Mouse (Mus musculus) granulocyte monocyte progenitor cell, adult 5-6 weeks (primary cell): ENCODE measurements around the gene Cfap74. TPM values are rescaled to one million over a fixed set of nuclear protein-coding genes. Genes with fewer than 3 reads are reported as not detected.
"Not testable (repeated sequence)": the region's sequence is repeated elsewhere in the genome, so short reads cannot be mapped to it uniquely, and the experiment has no call there.

ENCODE experiments used
- ATAC-seq: replicated peaks from 2 replicates; pipeline ENCODE4 v1.8.0; 2016; ENCODE audit warnings: mild to moderate bottlenecking, moderate TSS enrichment, inconsistent platforms; ENCODE audit not compliant: poor library complexity, severe bottlenecking
- total RNA-seq, 2 experiments: library from RNA; stranded (forward) in 1 of 2; stranded (reverse) in 1 of 2; fragments of 200-712, 200-1000 nt in 1 of 2; fragments of >200 nt in 1 of 2; fragmentation: Nextera tagmentation in 1 of 2; gene quantifications; 2 replicates each; pipeline ENCODE4 v1.2.3; 2014 to 2017

Cfap74 gene
- total RNA-seq, 2 experiments from 2014 or later = not detected

DNA sequence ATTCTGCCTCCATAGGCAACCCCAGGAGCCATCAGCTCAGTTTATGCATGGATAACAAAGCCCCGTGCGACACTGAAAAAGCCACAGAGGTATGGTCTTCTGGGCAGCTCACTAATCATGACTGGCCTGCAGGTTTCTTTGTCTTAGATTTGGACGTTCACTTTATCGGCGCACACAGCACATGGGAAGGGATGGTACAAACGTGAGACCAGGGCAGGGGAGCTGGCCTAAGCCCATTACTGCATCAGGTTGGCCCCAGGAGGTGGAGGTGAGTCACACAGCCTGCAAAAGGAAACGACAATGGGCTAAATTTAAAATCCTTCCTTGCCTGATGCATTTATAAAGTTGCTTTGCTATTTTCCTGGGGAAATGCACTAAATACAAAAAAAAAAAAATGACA is 7.9 kb upstream of the Cfap74 start:
- no peak for ATAC-seq

DNA sequence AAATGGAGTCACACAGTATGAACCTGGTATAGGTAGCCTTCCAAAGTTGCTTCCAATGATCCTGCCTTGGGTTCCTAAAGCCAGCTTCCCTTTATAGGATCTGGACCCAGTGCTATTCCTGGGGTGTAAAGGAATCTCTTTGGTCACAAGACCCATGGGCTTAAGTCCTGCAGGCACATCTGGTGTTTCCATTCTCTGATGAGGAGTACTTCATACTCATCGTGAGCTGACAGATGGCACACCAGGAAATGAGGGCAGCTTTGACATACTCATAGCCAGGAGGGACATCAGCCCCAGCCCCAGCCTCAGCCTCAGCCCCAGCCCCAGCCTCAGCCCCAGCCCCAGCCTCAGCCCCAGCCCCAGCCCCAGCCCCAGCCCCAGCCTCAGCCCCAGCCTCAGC is 6.5 kb upstream of the Cfap74 start:
- no peak for ATAC-seq

DNA sequence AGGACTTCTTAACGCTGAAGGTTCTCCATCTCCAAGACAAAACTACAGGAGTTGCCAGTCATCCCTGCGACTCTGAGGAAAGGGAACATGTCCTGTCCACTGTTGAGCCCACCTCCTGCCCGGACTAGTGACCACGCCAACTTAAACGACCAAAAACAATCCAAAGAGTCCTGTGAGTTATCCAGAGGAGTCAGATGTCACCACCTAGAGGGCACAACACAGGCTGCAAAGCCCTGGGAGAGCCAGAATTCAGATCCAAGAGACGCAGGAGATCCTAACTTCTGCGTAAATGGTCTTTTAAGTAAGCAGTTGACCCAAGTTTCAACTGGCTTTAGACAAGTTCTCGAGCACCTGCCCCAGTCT is 314 bp upstream of the Cfap74 start:
- ATAC-seq = no peak

DNA sequence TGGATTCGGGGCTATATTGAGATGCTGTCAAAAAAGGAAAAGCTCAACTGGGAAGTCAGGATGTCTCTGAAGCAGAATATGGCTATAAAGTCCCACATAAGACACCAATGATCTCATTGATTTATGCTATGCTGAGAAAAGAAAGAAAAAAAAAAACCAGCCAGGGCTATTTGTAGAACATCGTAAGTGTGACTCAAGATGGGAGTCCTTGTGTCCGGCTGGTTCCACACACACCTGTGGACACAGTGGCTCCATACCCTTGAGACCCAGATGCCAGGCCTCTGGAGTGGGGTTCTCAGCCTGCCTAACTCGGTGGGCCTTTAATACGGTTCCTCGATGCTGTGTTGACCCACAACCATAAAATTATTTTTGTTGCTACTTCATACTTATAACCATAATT is 3.1 kb downstream of the Cfap74 start:
- ATAC-seq = no peak

DNA sequence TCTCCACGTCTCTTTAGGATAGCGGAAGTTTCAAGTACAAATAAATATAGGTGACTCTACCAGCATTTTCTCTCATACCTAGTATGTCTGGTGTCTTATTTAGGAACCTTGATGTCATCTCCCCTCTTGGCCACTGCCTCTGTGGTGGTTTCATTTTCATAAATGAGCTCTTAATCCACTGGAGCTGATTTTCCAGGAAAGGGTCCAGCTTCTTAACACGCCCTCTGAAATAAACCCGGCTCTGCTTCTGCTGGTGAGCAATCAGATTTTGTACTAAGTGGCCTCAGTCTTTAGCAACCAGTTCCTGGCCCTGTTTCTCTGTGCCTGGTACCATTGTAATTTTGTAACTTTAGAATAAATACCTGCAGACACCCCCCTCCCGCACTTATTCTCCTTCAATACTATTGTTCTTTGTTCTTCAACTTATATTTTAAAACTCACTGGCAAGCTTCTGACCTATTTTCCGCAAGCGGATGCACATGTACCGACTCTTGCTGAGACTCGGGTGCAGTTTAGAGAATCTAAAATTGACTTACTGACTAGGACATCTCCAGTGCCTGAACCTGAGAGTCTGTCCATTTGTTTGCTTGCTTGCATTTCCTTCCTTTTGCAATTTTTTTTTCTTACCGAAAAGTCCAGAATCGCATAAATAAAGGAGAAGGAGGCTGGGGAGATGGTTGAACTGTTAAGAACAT is 4.8 kb downstream of the Cfap74 start:
- no peak for ATAC-seq

DNA sequence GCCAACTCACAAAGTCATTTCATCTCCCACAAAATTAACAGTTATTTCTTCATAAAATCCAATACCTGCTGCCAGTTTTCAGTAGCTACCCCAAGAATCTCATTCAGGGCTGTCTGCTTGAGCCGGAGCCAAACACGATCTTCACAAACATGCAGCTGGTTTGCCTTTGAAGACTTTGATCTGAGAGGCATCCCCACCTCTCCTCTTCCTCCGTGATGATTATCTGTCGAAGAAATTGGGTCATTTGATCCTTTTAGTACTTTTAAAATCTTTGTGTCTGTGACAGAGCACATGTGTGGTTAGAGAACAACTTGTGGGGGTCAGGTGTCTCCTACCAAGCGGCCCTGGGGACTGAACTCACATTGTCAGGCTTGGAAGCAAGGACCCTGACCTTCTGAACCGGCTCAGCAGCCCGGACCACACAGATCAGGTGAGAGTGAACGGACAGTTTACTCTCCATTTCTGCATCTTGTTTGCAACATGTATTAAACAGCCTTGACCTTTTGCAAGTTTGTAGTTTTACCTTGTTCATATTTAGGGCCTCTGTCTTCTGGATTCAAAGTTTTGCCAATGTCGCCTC is 5.8 kb downstream of the Cfap74 start:
- no peak for ATAC-seq

DNA sequence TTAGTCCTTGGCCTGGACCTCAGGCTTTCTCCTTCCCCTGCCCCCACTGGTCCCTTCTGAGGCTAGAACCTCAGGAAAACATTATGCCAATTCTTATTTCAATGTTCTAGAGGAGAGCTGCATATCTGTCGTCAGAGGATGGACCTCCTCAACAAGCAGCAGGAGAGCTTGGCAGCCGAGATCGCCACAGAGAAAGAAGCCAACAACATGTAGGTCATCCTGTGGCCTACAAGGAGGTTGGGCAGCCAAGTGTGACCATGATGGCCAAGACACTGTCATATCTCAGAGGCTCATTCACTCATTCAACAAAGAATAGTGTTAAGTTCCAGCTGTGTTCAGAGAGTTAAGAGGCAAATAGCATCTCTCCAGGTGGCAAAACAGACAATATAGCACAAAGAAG is 11.1 kb downstream of the Cfap74 start:
- no peak for ATAC-seq

DNA sequence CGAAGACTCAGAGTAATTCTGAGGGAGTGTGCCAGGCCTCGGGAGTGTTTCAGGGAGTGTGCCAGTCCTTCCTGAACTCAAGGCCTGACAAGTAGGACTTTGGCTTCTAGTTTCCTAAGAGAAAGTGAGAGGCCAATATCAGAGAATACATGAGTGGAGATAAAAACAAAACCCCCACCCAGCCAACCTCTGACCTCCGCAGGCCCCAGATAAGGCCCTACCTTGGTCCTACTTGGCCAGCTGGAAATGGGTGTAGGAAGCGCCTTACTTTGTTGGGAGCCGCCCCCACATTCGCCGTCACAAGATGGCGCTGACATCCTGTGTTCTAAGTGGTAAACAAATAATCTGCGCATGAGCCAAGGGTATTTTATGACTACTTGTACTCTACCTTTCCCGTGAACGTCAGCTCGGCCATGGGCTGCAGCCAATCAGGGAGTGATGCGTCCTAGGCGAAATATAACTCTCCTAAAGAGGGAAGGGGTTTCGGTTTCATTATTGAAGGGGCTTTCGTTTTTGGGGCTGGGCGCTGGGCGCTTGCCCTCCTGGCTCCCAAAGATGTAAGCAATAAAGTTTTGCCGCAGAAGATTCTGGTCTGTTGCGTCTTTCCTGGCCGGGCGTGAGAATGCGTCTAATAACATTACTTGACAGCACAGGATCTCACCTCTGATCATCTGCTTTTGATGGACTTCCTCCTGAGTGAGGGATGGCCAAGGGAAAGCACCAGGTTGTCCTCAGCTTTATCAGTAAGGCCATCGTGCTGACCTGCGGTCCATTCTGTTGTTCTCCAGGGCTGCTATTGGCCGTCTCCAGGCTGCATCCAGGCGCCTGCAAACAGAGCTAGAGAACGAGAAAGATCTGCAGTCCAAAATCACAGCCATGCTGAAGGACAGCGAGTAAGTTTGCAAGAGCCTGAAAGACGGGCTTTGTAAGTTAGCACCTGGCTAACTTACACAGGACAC is 12.7 kb downstream of the Cfap74 start:
- not testable (repeated sequence) for ATAC-seq

DNA sequence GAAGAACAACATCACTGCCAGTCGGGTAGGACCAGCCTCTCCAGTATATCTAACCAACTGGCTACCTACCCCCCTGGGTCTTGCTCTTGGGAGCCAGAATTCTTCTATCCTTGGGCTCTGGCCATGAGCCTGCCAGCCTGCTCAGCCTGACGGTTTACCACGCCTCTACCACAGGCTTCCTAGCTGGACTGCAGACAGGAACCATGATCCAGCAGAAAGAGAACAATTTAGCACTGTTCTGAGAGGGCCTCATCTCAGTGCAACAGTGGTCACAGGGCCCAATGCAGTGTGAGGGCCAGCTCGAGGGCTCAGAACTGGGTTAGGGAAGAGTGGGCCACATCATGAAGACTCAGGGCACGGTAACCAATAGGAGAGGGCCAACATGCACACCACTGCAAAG is 15.0 kb downstream of the Cfap74 start:
- no peak for ATAC-seq

DNA sequence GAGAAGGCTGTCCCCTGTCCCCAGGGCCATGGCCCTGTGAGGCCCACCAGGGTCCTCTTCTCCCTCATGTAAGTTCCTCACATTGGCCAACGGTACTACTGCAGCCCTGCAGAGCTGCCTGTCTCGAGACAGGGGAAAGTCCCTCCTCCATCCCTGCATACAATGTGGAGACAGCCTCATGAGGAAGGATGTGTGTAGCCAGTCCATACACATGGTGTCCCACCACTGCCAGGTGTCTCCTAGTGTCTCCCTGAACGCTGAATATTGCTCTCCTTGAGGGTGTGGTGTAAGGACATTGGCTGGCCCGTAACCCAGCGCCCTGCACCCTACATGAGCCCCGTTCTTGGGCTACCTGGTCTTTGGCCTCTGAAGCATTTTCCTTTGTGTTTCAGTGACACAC is 17.3 kb downstream of the Cfap74 start:
- peak; percentile 34 for ATAC-seq

DNA sequence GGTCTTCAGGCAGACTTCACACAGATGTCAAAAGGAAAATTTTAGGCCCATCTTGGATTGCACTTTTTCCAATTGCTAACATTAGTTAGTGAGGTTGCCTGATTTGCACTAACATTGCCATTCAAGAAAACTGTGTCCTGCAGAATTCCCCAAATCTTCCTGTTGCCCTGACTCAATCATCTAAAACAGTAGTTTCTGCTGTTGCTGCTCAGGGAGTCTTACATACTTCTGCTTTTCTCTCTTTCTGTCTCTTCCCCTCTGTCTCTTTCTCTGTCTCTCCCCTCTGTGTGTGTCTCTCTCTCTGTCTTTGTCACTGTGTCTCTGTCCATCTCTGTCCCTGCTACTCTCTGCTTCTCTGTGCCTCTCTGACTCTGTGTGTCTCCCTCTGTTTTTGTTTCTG is 19.5 kb downstream of the Cfap74 start:
- ATAC-seq = no peak

DNA sequence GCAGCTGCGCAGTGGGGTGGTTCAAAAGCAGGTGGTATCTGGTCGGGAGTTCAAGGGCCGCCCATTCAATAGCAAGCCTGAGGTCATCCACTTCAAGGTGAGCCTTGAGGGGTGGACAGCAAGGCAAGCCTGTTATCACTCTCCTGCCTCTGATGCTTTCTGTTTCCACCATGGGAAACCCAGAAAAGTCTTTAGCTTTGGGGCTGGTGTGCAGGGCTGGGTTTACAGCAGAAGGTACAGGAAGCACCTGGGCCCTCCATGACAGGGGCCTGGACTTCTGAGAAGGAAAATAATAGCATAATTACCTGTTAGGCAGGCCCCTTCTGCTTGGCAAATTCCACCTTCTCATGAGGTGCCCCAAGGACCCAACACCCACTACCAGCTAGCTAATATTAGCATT is 20.2 kb downstream of the Cfap74 start:
- no peak for ATAC-seq

DNA sequence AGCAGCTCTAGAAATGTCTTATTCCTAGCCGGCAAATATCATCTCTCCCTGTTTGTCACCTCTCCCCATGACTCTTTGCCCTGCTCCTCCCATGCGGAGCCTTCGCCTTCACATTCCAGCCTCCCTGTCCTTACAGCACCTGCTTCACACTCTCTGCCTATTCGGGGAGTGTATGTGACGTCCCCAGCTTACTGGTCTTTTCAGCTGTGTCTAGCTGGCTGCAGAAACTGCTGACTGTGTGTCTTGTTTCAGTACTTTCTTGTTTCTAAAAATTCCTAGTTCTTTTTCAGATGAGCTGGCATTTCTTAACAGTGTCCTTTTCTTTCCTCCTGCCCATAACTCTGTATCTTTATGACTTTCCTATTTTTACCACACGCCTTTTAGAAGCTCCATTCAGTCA is 23.4 kb downstream of the Cfap74 start:
- ATAC-seq = no peak

DNA sequence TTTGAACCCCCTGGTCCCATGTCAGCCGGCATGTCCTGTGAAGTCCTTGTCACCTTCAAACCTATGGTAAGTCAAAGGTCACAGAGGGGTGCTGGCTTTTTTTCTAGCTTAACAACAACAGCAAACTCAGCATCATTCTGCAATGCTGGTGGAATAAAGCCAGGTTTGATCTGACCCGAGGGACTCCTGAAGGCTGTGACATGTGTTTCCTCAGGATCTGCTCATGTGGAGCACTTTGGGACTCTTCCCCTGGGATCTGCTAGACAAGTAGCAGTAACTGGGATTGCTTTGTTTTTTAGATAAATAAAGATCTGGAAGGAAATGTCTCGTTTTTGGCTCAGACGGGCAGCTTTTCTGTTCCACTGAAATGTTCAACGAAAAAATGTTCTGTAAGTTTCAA is 25.0 kb downstream of the Cfap74 start:
- ATAC-seq = no peak

DNA sequence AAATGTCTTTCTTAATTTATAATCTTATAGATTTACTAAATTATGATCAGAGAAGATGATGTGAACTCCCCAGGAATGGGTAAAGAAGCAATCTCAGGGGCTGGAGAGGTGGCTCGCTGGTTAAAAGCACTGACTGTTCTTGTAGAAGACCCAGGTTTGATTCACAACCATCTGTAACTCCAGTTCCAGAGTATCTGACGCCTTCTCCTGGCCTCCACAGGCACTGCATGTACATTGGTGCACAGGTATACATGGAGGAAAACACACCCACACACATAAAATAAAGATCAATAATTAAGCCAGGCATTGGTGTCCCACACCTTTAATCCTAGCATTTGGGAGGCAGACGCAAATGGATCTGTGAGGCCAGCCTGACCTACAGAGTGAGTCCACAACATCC is 33.8 kb downstream of the Cfap74 start:
- ATAC-seq = no peak

DNA sequence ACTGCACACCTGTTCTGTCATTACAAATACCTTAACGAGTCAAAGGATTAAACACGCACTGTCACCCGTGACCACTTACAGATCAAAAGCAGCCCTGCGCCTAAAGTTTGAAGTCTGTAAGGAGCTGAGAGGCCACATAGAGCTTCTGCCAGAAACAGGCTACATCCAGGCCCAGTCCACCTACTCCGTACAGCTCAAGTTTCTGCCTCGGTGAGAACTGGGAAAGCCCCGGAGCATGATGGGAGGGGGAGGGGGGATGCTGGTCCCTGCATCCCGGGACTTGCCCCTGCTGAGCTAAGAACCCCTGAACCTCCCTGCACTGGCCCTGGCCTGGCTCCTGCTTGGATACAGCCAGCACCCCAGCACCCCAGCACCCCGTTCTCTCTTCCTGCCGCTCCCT is 42.6 kb downstream of the Cfap74 start:
- ATAC-seq = no peak

DNA sequence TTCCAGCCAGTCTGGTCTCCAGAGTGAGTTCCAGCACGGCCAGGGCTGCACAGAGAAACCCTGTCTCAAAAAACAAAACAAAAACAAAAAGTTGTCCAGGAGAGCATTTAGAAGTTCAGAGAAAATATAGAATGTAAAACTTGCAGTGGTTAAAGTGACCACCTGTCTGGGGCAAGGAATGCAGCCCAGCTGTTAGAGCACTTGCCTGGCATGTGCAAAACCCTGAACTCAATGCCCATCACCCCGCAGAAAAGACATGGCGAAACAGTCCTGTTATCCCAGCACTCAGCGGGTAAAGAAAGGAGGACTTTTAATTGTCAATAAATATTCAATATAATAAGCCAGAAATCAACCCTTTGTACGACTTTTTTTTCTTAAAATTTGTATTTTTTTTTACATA is 49.6 kb downstream of the Cfap74 start:
- ATAC-seq = no peak

DNA sequence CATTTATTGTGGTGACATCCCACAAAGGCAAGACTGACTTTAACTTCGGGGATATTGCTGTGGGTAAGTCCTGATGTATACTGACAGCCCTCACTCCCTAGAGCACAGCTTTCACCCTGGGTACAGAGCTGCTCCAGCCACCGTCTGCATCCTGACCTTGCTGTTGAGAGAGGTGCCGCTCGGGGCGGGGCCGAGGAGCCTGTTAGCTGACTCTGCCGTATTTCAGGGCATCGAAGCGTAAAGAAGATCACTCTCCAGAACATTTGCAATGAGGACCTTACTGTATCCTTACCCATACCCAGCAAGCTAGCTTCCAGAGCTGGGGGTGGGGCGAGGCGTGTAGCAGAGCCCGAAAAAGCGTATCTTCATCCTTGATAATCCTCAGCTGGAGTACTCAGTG is 54.1 kb downstream of the Cfap74 start:
- no peak for ATAC-seq

DNA sequence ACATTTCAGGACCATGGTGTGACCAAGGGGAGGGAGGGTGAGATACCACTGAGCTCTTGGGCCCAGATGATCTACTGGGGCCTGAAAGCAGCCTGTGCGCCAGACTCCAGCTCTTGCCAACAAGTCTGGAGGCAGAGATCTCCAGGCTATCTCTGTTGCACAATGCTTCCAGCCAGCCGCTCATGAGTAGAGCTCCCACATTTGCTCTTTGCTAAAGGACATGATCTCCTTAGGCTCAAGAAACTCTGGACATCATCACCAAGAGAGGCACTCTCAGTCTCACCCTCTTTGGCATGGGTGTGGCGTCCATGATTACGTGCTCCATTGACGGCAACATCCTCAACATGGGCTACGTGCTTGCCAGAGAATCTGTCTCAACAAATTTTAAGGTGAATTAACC is 54.6 kb downstream of the Cfap74 start:
- ATAC-seq = no peak

DNA sequence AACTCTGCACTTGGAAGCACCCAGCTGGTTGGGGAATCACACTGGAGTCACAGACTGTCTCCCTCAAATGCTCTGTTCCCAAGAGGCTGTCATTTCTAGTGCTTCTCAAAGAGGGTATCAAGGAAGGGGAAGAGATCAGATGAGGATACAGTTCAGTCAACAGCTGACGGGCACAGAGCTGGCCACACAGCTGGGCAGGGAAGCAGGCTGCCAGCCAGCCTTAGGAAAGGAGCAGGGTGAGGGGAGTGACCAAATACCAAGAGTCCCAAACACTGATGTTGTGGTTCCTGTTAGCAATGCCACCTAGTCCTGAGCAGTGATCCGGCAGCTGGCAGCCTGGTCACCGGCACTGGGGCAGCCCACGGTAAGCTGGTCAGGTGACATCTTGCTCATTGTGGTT is 55.1 kb downstream of the Cfap74 start:
- no peak for ATAC-seq

DNA sequence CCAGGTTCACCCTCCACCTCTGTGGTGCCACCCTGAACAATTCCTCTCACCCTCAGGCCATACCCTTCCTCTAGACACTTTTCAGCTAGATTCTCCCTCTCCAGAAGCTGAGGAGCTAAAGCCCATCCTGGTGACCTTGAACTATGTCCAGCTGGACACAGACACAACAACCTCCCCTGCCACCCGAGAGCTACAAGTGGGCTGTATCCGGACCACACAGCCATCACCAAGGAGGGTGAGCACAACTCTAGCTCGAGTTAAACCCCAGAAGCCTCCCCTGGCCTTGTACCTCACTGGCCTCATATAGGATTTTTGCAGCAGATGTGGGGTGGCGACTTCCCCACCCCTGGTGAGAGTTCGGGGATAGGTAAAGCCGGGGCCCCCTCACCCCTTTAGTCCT is 56.6 kb downstream of the Cfap74 start:
- ATAC-seq = no peak

DNA sequence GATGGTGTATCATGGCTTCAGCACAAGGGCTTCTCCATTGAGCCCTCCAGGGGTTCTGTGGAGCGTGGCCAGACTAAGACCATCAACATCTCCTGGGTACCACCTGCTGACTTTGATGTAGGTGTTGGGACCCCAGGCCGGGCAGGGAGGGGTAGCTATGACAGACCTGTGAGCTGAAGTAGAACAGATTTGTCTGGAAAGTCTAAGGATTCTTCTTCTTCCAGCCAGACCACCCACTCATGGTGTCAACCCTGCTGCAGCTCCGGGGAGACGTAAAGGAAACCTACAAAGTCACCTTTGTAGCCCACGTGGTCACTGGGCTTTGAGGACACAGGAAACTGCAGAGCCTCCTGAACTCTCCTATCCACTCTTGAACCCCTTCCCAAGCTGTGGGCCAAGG is 57.1 kb downstream of the Cfap74 start:
- ATAC-seq = no peak
